Mouse (Mus musculus): ENCODE data around the gene Tm9sf4.

GRCm38 (mm10) chr2:153237193-153237592 is 76.1 kb downstream of the Tm9sf4 start:
- TF ChIP-seq CTCF (IDR thresholded peaks at IDR 0.05) (no peak), EP300 (IDR thresholded peaks at IDR 0.05; ENCODE audit: insufficient read depth, low read depth, low read length) (no peak), POLR2A (IDR thresholded peaks at IDR 0.05; ENCODE audit: insufficient read depth, low read depth, low read length) (no peak)
